Mouse (Mus musculus) urinary bladder, postnatal 14 days (tissue): ENCODE measurements at regions not wholly inside any gene's neighbourhood (a gene's known extent, or its start where the extent isn't known, plus 50 kb on each side); places are given as distances from the start of the nearest gene placed in this dataset.

Experiments
- DNase-seq: peaks from one replicate; pipeline ENCODE4 v3.0.0; 2021; ENCODE audit warnings: low spot score

GRCm38 (mm10) chr1:75889847-75890591 lies 344.0 kb downstream of the Slc4a3 start:
- DNase-seq = no peak

- no peak for DNase-seq
These were observed 344.7 kb downstream of the Slc4a3 start for GRCm38 (mm10) chr1:75890636-75891276.

DNA sequence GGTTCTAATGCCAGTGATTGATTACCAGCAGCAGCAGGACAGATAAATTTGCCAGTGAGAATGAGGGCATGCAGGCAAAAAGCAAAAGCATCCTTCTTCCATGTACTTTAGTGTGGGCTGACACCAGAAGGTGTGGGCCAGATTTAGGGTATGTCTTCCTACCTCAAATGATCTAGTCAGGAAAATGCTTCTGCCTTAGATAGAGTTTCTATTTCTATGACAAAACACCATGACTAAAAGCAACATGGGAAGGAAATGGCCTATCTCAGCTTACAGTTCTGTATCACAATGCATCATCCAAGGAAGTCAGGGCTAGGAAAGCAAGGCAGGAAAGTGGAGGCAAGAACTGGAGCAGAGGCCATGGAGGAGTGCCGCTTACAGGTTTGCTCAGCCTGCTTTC lies 349.5 kb downstream of the Slc4a3 start:
- DNase-seq = no peak

- DNase-seq = no peak
These were observed 355.1 kb downstream of the Slc4a3 start for GRCm38 (mm10) chr1:75901146-75901545.

DNA sequence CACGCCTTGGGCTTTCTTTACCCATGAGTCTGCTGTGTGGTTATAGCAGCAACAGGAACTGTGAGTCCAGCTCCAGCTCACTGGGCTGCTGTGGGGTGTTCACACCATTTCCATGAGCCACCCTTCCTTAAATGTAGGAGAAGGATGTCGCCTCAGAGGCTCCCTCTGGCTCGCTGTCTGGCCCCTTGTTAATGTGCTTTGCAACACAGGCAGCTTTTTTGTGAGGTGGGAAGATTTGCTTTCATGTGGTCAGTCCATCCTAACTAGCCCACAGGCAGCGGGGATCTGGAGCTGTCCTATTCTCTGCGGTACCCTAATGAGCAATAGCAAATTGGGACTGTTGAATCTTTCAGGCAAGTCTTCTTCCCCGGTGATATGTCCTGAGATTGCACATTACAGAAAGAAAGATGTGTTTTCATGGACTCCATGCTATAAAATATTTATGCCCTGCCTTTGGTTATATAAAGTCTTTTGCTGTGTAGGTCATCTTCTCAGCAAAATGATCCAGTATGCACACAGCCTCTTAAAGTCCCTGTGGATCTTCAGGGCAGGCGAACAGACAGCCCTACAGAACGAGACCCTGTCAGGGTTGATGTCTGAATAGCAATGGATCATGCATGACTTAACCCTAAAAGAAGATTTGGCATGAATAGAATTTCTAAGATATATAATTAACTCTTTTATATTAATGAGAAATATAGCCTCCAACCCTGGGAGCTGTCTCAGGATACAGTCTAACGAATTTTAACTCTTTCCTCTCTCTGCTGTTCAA lies 359.8 kb downstream of the Slc4a3 start:
- no peak for DNase-seq

DNA sequence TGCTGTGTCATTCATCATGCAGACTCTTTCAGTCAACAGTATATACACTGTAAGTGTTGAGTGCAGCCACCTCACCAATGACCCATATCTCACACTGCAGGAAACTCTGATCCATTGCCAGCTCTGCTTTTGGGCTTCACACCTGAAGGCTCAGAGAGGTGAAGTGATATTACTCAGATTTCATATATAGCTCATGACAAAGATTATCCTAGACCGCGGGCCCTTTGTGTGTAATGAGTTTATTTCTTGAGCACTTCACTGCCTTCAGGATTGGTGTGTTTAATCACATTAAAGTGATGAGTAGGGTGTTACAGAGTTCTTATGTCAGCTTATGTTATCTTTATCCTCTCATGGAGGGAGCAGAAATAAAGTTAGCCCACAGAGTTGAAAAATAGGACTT lies 369.2 kb downstream of the Slc4a3 start:
- DNase-seq = no peak

GRCm38 (mm10) chr1:75916181-75916580 lies 370.1 kb downstream of the Slc4a3 start:
- no peak for DNase-seq

- no peak for DNase-seq
These were observed 373.1 kb downstream of the Slc4a3 start for GRCm38 (mm10) chr1:75919134-75919533.

GRCm38 (mm10) chr1:75925046-75925445 lies 379.0 kb downstream of the Slc4a3 start:
- DNase-seq = peak; percentile 31

DNA sequence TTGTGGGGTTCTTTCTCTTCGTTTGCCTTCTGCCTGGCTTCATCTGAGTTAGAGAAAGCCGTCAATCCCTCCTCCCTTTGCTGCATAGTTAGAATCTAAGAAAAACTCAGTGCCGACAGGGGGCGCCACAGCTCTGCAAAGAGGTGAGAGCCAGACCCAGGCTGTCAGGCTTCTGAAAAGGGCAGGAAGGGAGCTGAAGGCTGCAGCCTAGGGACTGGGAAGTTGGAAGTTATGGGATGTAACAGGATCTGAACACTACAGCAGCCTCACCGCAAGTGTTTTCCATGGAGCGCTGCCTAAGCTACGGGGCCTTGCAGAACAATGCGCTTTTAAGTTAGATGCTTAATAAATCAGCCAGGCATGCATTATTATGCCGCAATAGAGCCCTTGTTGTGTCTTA lies 379.7 kb downstream of the Slc4a3 start:
- DNase-seq = peak; percentile 93

DNA sequence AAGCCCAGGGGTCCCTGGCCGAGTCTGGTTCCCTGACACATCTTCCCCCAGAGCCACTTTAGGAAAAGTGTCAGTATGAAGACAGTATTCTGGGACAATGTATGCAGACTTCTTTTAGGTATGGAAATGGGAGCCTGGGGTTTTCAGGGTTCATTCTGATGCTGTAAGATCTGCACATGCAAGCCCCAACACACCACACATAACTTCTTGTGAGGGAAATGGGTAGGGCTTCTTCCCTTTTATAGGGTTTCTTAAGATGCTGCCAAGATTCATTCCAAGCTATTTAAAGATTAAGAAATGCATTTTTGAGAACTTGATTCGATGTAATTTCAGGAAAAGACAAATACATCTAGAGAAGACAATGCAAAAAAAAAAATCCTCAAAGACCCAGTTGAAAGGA lies 385.8 kb downstream of the Slc4a3 start:
- DNase-seq = no peak

- DNase-seq = peak; percentile 14
These were observed 387.8 kb downstream of the Slc4a3 start for GRCm38 (mm10) chr1:75933831-75934230.

DNA sequence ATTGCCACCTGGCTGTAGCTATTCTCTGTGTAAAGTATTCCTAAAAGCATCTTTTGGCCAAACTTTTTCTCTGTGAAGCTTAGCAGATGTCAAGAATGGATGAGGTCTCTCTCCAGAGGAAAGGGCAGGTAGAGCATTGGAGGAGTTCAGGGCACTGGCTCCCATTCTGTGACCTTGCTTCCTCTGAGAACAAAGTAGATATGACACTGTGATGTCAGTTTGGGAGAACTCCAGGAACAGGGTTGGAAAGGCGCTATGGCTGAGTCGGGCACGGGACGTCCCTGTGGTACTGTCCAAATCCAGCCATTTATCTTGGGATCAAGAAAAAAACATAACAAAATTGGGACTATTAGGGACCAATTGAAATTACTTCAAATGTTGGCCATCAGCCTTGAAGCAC lies 388.7 kb downstream of the Slc4a3 start:
- DNase-seq = no peak

DNA sequence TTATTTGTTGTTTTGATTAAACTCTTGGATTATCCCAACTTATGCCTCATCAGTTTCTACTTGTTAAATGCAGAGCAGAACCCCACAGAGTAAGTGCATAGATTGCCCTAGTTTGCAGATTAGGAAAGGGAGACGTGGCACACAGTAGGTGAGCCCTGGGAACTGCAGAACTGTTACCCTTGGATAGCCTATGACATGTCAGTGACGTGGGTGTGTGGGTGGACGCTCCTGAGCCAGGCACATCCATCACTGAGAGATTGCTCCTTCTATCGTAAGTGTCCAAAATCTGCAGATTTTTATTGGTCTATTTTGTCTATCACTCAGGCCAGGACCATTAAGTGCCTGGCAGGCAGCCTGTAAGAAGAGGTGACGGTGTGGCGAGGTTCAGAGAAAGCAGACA lies 389.8 kb downstream of the Slc4a3 start:
- DNase-seq = no peak

GRCm38 (mm10) chr1:75936596-75936995 lies 390.5 kb downstream of the Slc4a3 start:
- DNase-seq = peak; percentile 28

DNA sequence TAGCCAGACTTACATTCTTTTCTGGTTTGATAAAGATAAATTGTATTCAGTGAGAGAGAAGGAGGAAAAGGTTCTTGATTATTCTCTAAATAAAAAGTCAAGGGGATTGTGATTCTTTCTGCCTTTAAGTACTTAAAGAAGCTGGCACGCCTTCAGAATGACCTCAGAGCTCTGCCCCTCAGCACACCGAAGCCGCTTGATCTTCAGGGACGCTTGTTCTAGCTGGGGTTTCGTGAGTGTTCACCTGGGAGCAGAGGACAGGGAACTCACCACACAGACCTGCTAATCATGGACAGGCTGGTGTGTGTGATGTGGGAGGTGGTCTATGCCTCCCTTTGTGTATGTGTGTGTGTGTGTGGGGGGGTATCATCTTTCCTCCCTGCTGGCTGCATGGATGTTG lies 391.3 kb downstream of the Slc4a3 start:
- no peak for DNase-seq

- DNase-seq = no peak
These were observed 400.3 kb downstream of the Slc4a3 start for GRCm38 (mm10) chr1:75946290-75946839.

- DNase-seq = no peak
These were observed 432.3 kb downstream of the Slc4a3 start for GRCm38 (mm10) chr1:75978203-75978986.

GRCm38 (mm10) chr1:75983057-75983456 lies 437.0 kb downstream of the Slc4a3 start:
- no peak for DNase-seq

GRCm38 (mm10) chr1:75983487-75983886 lies 437.4 kb downstream of the Slc4a3 start:
- no peak for DNase-seq

DNA sequence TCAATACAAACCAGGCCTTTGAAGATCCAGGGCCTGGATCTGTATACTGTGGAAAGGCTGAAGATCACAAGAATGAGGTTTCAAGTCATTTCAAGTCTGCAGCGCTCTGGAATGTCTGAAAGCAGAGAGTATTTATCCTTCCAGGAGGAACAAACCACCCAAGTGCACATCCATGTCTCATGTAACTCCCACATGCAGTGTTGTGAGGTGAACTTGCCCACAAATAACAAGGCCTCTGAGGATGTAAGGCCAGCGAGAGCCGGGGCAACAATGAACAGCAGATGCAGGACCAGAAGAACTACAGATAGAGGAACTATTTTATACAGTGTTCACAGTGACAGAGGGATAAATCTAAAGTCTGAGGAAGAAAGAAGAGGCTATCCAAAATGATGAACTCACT lies 442.4 kb downstream of the Slc4a3 start:
- DNase-seq = no peak

- DNase-seq = no peak
These were observed 446.0 kb downstream of the Slc4a3 start for GRCm38 (mm10) chr1:75992039-75992438.
